Comparison of ENCODE assay signal across 15 mouse cellular contexts in genomic region chr9:25552532-25552931, GRCm38 (mm10).
DNase-seq lines count a peak whose midpoint lies in the region; ATAC-seq lines count a peak whose summit lies in the region.
"Had no signal": no experiment of that assay in that cellular context is flagged by ENCODE, and none has a peak within 500 bp of the region (broad histone marks: within the 10 kb centered on the region; RNA-seq: fewer than 3 reads in every experiment).

No protein-coding gene starts in this region.

- WGBS in heart, embryonic 15.5 days = 41% methylated on average over 2 of the region's 2 CpGs

- H3K27me3 ChIP-seq in heart, embryonic 15.5 days = no peaks in the 10 kb centered on the region
- H3K27me3 ChIP-seq: forebrain, embryonic 12.5 days; megakaryocyte, embryonic 14.5 days had no signal

- H3K4me1 ChIP-seq in heart, embryonic 15.5 days (replicated peaks) = peaks cover 30% of the 10 kb centered on the region
- H3K4me1 ChIP-seq: megakaryocyte, embryonic 14.5 days had no signal

- ATAC-seq in heart, embryonic 15.5 days (replicated peaks; ENCODE audit: insufficient number of reproducible peaks, insufficient read depth, low FRiP score, low read depth) = peak; percentile 49; the same call in 1 of the 2 replicates
- no peak for ATAC-seq in activated CD4-positive, CD25-positive, alpha-beta regulatory T cell, adult 4 months

- H3K9ac ChIP-seq in heart, embryonic 15.5 days = no peak overlapping the region
- H3K9ac ChIP-seq: forebrain, embryonic 12.5 days had no signal

- no peaks in the 10 kb centered on the region for H3K36me3 ChIP-seq in heart, embryonic 15.5 days
- H3K36me3 ChIP-seq: forebrain, embryonic 12.5 days had no signal

- H3K27ac ChIP-seq in heart, embryonic 15.5 days = peak overlapping the region; percentile 21
- H3K27ac ChIP-seq: forebrain, embryonic 12.5 days had no signal

- no peak overlapping the region for H3K4me3 ChIP-seq in heart, embryonic 15.5 days
- H3K4me3 ChIP-seq: forebrain, embryonic 12.5 days; megakaryocyte, embryonic 14.5 days had no signal

- H3K9me3 ChIP-seq in heart, embryonic 15.5 days (replicated peaks) = no peaks in the 10 kb centered on the region
- H3K9me3 ChIP-seq: forebrain, embryonic 12.5 days had no signal

- DNase-seq in adrenal gland, adult (ENCODE audit: inconsistent age in 2 of 2, low spot score in 1 of 2) = peak; percentile 57 to 83
- DNase-seq in adrenal gland, adult 18-20 months (ENCODE audit: low spot score in 2 of 2) = no peak
- no peak for DNase-seq in heart, postnatal 4 days
- DNase-seq in testis, postnatal 14 days (ENCODE audit: low spot score) = peak; percentile 25
- no peak for DNase-seq in testis, postnatal 10 days (ENCODE audit: low spot score)
- DNase-seq in cerebellum, adult 9-11 months = no peak
- DNase-seq: cerebellum, adult 9-10 months; kidney, adult 2 months; layer of hippocampus, adult 9-11 months; lung, adult 18-20 months; right cerebral cortex, postnatal 4 days had no signal

- H3K4me2 ChIP-seq in heart, embryonic 15.5 days = no peak overlapping the region
- H3K4me2 ChIP-seq: forebrain, embryonic 12.5 days had no signal

Comparison
In these comparisons a context has a peak if more than half of its experiments do, and no peak if none do; other contexts are left out.
1. DNase-seq: peak in adrenal gland, adult (2 of 2) and testis, postnatal 14 days (single experiment); none in adrenal gland, adult 18-20 months (0 of 2), heart, postnatal 4 days (single experiment), testis, postnatal 10 days (single experiment) and cerebellum, adult 9-11 months (single experiment).